Mouse (Mus musculus) CH12.LX (cell line): ENCODE measurements around the gene Slc17a5.
A peak's percentile ranks its signal among the peaks of the same experiment; 100 is the strongest.

Experiments used
- CHD2 ChIP-seq: IDR thresholded peaks from 2 replicates; pipeline ENCODE4 v1.6.1; 2011; ENCODE audit warnings: low read length, improper control_type of control experiment
- CTCF ChIP-seq, 2 experiments: IDR thresholded peaks in 1 of 2; conservative IDR thresholded peaks in 1 of 2; 2 replicates each; pipeline ENCODE4 v1.5.1; 2011 to 2012; ENCODE audit warnings: low read depth in 2 of 2, low read length in 2 of 2, improper control_type of control experiment in 1 of 2, inconsistent platforms in 1 of 2, mild to moderate bottlenecking in 1 of 2, moderate library complexity in 1 of 2
- EP300 ChIP-seq: IDR thresholded peaks from 2 replicates; pipeline ENCODE4 v1.6.1; 2011; ENCODE audit warnings: low read length, improper control_type of control experiment
- JUN ChIP-seq: IDR thresholded peaks from 2 replicates; pipeline ENCODE4 v1.6.1; 2011; ENCODE audit warnings: low read depth, mild to moderate bottlenecking, low read length, improper control_type of control experiment, moderate library complexity; ENCODE audit not compliant: insufficient read depth
- MAFK ChIP-seq: IDR thresholded peaks from 2 replicates; pipeline ENCODE4 v1.6.1; 2011; ENCODE audit warnings: low read length, improper control_type of control experiment; ENCODE audit not compliant: insufficient replicate concordance
- NELFE ChIP-seq: IDR thresholded peaks from 2 replicates; pipeline ENCODE4 v1.6.1; 2011; ENCODE audit warnings: low read depth, low read length, improper control_type of control experiment
- POLR2A ChIP-seq: IDR thresholded peaks from 2 replicates; pipeline ENCODE4 v1.6.1; 2011; ENCODE audit warnings: low read depth, mild to moderate bottlenecking, improper control_type of control experiment, low read length
- POLR2AphosphoS2 ChIP-seq: IDR thresholded peaks from 2 replicates; pipeline ENCODE4 v1.6.1; 2011; ENCODE audit warnings: low read depth, low read length, improper control_type of control experiment
- SMC3 ChIP-seq: IDR thresholded peaks from 2 replicates; pipeline ENCODE4 v1.6.1; 2011; ENCODE audit warnings: low read depth, low read length, improper control_type of control experiment
- TCF12 ChIP-seq: IDR thresholded peaks from 2 replicates; pipeline ENCODE4 v1.6.1; 2014; ENCODE audit warnings: low read depth, mild to moderate bottlenecking, inconsistent platforms, low read length, improper control_type of control experiment
- USF2 ChIP-seq: conservative IDR thresholded peaks from 2 replicates; pipeline ENCODE4 v1.6.1; 2011; ENCODE audit warnings: low read depth, low read length, improper control_type of control experiment
- ZNF384 ChIP-seq: IDR thresholded peaks from 2 replicates; pipeline ENCODE4 v1.6.1; 2012; ENCODE audit warnings: low read depth, low read length, improper control_type of control experiment, inconsistent platforms

GRCm38 (mm10) chr9:78623301-78623747, 35.5 kb upstream of the Slc17a5 start:
- TF ChIP-seq CTCF (conservative IDR thresholded peaks at IDR 0.05 in 1 of 2, IDR thresholded peaks at IDR 0.05 in 1 of 2; ENCODE audit: low read depth in 2 of 2, low read length in 2 of 2) (no peak), TCF12 (no peak), EP300 (0 out of 2 replicates have a peak, but pooled peaks have one; percentile 33), CHD2 (no peak), POLR2A (no peak), JUN (no peak), SMC3 (no peak), USF2 (no peak), NELFE (no peak), ZNF384 (no peak), POLR2AphosphoS2 (no peak), MAFK (no peak)
